Mouse (Mus musculus) central nervous system, embryonic 11.5 days (tissue): ENCODE results near the gene Cdv3. TPM values are rescaled to one million over a fixed set of nuclear protein-coding genes. Genes with fewer than 3 reads are reported as not detected.

Experiments used
- polyA plus RNA-seq: library from polyadenylated mRNA; depleted of rRNA; stranded (reverse); fragments of >200 nt; gene quantifications from 2 replicates; pipeline ENCODE4 v1.2.3, GENCODE M21; 2012; rRNA removed

The Cdv3 gene
- 126 and 132 TPM in 2 replicates for polyA plus RNA-seq

DNA sequence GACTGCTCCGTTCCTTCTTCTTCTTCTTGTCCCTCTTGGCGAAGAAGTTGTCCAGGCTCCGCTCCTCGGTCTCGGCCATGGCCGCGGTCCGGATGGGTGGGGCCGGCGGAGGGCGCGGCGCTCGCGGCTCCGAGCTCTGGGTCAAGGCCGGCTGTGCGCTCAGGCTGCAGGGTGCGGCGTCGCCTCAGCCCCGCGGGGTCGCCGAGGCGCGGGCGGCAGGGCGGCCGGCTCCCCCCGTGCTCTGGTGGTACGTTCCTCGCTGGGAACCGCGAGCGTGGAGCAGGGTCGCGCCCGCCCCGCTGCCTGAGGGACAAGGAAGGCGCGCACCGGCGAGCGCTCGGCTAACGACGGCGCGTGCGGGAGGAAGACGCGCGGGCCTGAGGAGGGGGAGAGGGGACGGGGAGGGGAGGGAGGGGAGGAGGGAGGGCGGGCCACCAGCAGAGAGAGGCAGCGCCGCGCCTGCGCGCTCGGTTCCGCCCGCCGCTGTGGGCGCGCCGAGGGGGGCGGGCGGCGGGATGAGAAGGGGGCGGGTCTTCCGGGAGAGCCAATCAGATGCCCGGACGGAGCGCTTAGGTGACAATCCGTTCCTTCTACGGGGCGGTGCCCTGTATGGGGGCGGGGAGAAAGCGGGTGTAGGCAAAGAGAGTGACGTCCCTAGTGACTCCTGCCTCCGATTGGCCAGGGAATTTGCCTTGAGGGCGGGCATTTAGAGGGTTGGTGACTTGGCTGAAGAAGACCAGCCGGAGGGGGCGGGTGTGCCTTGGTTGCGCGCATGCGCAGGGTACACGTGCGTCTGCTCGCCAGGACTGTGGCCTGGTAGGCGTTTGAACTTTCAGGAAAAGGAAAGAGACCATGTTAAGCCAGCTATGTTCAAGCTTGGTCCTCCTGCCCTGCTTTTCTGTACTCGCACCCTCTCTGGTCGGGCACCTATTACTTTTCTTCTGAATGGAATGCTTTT lies at the start of gene Cdv3:
Gene Cdv3 (minus strand): TSS at position 551 of the 958 bp plus-strand sequence.

DNA sequence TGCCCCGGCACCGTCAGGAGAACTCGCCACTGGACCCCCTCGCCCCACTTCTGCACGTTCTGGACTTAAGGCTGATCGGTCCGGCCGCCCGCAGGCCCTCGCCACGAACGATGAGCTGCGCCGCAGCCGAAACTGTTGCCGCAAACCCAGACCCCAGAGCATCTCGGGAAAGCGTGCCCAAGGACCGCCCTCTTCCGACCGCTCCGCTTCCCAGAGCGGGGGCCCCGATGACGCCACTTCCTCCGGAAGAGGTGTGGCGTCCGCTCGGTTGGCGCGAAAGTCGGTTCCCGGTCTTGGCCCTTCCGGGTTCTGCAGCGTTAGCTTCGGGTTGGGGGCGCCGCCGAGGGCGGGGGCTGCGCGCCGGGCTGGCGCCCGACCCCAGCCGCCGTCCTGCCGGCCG lies 60.7 kb downstream of the Cdv3 start, which contains the start of the genes 1300017J02Rik and Topbp1:
Gene 1300017J02Rik (minus strand): TSS at position 156 of the 400 bp plus-strand sequence.
Gene Topbp1 (plus strand): TSS at position 289 of the 400 bp plus-strand sequence.

Other genes starting within 250 kb of the Cdv3 start
- gene Srprb, start 163.7 kb downstream of the Cdv3 start, polyA plus RNA-seq, result 42.8 and 55.2 TPM in 2 replicates
- not detected in 2 replicates for gene Gm20425, start 135.5 kb downstream of the Cdv3 start, polyA plus RNA-seq
- 53.0 and 123 TPM in 2 replicates for gene Trf, start 135.4 kb downstream of the Cdv3 start, polyA plus RNA-seq
- 4.1 and 4.9 TPM in 2 replicates for gene 1300017J02Rik, start 60.8 kb downstream of the Cdv3 start, polyA plus RNA-seq
- gene Topbp1, start 60.6 kb downstream of the Cdv3 start, polyA plus RNA-seq, result 108 and 145 TPM in 2 replicates
- gene Bfsp2, start 114.6 kb upstream of the Cdv3 start, polyA plus RNA-seq, result 0.99 and 1.2 TPM in 2 replicates